Mouse (Mus musculus) B cell, adult 2 months (primary cell): ENCODE measurements at regions not wholly inside any gene's neighbourhood (a gene's known extent, or its start where the extent isn't known, plus 50 kb on each side); places are given as distances from the start of the nearest gene placed in this dataset.

Source experiments
- DNase-seq, 2 experiments: peaks; one replicate each; pipeline ENCODE4 v3.0.0; 2022

DNA sequence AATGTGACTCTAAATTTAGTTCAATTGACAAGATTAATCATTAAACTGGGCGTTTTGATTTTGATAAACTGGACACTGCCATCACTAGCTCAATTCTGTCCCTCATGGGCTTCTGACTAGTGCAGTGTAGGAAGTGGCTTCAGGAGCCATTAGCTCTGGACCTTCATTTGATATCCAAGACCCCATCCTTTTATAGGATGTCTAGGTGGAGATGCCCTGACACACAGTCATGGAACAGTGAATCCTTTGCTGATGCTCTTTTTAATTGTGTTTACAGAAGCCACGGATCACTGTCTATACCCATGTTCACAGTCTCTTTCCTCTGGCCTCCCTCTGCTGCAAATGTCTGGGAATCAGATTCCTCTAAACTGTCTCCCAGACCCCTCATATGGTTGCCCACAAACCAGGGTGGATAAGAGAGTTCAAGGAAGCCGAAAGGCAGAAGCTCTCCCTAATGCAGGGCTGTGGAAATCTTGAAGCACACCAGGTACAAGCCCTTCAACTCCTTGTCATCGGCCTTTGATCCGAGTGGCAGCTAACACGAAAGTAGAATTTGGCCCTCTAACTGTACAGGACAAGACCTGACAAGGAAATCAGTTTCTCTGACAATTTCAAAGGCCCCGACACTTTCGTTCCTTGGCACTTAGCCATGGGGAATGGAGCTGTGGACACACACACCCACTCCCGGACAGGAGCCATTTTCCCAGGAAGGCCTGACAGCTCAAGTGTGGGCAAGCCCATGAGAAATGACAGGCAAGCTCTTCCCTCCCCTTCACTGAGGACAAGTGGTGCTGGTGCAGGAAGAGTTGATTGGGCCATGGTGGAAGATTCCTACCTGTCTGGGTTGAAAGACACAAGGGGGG is 135.2 kb upstream of the Parp11 start:
- no peak for DNase-seq

DNA sequence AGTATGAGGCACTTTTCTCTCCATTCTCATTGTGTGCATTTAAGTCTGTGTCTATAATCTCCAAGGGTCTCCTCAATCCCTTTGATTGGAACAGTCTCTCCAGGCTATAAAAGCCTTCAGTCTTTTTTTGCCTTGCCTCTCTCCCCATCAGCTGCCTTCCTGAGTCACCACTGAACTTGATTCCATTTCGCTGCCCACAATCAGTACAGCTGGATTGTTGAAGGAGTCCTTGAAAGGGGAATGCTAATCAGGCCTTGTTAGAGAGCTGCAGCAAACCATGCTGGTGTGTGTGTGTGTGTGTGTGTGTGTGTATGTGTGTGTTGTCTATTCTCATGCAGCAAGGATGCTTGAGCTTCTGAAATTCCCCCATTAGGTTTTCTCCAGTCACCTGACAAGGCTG is 129.3 kb upstream of the Parp11 start:
- no peak for DNase-seq

- no peak for DNase-seq
These were observed 127.7 kb upstream of the Parp11 start for GRCm38 (mm10) chr6:127318746-127319582.

- DNase-seq = no peak
These were observed 126.0 kb upstream of the Parp11 start for GRCm38 (mm10) chr6:127320600-127320999.

DNA sequence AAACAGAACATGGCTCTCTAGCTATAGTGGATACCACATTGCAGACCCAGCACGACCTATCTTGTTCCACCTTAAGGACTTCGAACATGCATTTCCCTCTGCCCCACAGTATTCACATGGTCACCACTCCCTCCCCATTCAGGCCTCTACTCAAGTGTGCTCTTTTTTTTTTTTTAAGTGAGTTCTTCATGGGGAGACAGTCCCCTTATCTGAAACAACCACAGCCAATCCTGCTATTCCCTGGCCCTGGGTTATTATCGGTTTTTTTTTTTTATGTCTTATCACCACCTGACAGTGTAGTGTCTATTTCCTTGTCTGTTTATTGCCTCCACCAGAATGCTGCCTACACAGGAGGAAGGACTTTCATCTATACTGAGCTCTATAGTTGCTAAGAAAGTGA is 125.6 kb upstream of the Parp11 start:
- no peak for DNase-seq

DNA sequence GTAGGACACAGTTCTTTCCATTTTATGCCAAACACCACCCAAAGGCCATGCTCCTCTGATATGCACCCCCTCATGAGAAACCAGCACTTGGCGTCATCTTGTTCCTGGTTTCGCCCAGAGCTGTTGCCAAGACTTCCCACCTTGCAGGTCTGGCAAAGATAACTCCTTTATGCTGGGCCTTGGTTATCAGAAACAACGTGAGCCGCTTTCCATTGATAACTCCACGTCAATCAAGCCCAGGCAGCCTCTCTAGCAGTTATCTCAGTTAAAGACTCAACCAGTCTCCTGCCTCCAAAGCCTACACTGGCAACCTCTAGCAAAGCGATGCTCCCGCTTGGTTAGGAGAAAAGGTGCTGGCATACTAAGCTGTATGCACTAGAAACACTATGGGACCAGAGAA is 124.2 kb upstream of the Parp11 start:
- DNase-seq = no peak

DNA sequence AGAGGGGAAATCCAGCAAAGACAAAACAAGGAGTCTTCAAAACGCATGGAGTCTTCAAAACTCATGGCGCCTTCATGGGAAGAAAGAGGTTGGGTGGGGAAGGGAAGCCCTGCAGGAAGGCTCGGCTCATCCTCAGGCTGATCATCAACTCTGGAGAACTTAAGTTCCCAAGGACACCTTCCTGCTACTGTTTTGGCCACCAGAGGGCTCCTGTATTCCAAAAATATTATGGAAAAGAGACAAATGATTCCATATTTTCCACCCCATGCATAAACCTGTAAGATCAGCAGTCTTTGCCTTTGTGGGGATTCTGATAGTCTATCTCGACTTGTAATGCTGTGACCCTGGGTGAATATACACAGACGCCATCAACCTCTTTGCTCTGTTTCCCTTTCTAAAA is 121.7 kb upstream of the Parp11 start:
- no peak for DNase-seq

- no peak for DNase-seq
These were observed 120.9 kb upstream of the Parp11 start for GRCm38 (mm10) chr6:127325596-127326332.

DNA sequence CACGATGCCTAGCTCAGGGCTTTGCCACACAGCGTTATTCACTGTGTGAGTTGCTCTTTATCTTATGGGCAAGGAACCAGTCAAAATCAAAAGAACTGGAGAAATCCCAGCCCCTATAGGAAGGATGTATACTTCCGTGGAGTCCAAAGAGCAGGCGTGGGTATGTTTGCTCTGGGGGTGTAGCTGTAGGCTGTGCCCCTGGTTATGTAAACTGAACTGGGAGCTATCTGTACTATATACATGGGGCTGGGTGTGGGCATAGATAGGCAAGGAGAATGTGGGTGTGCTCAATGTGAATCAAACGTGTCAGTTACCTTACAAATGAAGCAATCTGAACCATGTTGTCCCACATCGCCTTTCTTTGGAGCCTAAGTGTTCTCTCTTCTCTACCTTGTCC is 120.3 kb upstream of the Parp11 start:
- no peak for DNase-seq

GRCm38 (mm10) chr6:127329191-127330014 is 117.2 kb upstream of the Parp11 start:
- no peak for DNase-seq

DNA sequence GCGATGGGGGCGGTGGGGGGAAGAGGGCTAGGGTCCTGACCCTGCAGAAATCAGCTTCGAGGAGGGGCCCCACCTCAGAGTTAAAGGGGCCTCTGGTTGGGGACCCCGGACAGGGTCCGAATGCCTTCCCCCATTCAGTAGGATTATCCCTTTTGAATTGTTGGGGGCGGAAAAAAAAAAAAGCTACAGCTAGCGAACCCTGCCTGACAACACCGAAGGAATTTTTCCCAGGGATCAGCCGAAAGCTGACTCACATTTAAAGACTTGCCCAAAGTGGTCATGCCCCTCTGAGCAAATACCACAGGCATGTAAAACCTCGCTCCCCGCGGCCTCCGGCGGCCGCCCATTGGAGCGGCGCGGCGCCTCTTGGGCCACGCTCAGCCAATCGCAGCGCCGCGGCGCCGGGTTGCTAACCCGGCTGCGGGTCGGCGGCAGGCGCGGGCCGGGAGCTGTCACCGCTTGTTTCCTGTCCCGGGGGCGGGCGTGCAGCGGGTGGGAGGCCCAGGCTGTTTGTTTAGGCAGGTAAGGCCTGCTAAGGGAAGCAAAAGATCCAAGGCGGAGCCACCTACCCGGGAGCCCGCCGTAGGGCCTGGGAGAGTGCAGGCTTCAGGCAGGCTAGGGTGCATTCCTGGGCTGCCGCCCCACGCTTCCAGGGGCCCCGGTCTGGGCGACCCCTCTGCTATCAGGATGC is 116.5 kb upstream of the Parp11 start:
- DNase-seq = peak; percentile 75 to 78

- DNase-seq = no peak
These were observed 115.5 kb upstream of the Parp11 start for GRCm38 (mm10) chr6:127331091-127331490.

GRCm38 (mm10) chr6:127334256-127334655 is 112.4 kb upstream of the Parp11 start:
- peak in 1 of 2 experiments; percentile 24 for DNase-seq

DNA sequence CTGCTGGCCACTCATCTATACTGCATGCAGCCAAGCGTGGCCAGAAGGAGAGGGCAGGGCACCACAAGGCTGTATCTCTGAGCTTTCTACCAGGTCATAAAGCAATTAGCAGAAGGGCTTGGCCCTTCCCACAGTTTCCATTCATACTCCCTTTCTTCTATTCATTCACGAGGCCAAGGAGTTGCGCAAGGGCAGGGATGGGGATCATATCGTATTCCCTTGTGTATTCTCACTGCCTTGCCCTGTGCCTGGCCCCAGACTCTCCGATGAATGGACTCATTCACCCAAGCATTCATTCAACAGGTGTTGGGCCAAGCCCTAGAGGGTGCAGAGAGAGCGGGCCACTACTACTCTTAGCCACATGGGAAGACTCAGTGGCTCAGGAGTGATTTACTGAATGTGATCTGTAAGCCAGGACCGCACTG is 111.2 kb upstream of the Parp11 start:
- DNase-seq = no peak

DNA sequence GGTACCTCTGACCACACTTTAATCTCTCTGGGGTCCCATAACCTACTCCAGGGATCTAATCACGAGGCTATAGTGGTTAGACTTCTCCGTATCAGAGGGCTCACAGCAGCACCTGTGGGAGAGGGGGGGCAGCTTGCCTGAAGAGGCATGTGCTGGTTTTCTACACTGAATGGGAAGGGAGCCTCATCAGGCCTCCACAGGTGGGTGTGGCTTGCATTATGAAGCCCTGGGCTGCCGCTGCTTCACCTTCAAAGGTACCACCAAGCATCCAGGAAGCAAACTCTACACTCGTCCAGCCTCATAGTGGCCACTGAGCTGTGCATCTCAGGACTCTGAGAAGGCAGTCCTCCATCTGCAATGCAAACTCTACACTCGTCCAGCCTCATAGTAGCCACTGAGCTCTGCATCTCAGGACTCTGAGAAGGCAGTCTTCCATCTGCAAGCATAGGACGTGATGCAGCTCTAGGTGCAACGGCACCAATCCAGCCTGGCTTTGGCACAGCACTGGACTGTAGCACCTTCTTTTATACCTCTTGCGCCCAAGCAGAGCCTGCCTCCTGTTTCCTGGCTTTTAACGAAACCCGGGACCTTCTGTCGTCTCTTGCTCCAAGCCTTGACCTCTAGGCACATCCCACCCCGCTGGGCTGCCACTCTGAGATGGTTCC is 110.5 kb upstream of the Parp11 start:
- no peak for DNase-seq

DNA sequence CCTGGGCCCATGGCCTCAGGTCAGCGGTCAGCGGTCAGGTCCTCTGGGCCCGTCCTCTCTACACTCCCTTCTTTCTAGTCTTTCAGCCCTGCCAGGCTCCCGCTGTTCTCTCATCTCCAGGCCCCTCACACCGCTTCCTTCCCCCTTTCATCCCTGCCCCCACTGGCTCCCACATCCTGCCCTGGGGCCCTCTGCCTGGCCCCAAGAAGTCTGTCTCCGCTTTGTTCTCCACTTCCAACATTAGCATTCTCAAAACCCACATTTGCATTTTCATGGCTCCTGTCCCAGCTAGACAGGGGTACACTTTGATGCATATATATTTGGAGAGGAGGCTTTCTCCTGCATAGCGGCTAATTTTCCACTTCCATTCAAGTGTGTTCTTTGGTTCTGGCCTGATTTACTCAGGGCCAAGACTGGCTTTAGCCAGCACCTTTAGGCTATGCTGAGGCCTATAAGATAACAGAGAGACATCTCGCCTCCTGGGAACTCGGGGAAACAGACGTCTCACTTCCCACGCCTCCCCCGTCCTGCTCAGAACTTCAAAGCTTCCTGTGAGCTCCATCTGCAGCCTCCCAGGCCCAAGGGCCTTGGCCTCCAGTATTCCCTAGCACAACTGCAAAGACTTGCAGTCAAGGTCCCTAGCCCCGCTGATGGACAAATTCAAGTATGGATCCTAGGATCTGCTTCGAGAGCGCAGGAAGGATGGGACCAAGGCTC is 109.8 kb upstream of the Parp11 start:
- DNase-seq = no peak

DNA sequence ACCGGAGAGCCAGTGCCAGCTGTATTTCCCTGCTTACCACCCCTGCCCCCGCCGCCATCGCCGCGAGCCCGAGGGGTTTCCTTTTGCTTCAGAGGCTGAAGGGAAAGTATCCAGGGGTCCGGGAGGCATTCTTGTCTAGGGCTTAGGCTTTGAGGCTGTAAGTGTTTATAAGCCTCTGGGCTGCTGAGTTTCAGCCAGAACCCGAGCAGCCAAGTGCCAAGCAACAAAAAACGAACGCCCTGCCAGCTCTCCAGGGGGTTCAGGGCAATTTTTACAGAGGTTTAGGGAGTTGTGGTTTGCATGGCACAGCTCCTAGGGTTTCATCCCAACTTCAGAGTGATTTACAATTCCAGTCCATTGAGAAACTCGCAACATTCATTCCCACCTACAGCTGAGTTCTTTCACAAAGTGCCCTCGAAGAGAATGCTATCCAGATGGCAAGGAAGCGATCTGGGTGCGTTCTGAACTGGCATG is 109.2 kb upstream of the Parp11 start:
- DNase-seq = no peak

DNA sequence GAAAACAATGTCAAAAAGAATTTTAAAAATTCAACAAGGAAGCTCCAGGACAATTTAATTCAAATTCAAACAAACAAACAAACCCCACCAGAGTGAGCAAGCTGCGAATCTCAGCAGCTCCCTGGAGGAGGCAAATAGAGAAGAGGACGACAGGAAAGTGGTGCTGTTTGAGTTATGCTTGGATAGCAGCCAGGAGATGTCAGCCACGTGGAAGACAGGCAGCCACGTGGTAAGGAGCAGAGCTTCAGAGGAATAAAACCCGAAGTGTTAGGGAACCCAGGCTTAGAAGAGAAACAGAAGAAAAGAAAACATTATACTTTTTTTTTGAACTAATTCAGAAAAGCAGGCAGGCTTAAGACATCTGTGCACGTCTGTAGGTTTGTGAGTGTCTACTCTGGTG is 108.2 kb upstream of the Parp11 start:
- DNase-seq = no peak

DNA sequence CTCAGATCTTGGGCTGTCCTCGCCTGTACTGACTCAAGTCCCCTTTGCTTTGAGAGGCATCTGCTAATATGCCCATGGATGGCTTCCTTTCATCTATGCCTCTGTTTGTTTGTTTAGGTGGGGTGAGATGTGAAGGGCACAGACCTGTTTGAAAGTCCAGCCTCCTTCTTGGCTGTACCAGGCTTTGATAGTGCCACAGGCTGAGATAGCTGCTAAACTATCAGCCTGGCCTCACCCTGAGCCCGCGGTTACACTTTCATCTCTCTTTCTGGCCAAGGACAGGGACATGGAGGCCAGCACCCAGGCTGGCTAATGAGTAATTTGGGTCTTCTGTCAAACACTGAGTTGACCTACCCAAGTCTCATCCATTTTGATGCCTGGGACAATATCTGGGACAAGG is 105.0 kb upstream of the Parp11 start:
- DNase-seq = no peak

DNA sequence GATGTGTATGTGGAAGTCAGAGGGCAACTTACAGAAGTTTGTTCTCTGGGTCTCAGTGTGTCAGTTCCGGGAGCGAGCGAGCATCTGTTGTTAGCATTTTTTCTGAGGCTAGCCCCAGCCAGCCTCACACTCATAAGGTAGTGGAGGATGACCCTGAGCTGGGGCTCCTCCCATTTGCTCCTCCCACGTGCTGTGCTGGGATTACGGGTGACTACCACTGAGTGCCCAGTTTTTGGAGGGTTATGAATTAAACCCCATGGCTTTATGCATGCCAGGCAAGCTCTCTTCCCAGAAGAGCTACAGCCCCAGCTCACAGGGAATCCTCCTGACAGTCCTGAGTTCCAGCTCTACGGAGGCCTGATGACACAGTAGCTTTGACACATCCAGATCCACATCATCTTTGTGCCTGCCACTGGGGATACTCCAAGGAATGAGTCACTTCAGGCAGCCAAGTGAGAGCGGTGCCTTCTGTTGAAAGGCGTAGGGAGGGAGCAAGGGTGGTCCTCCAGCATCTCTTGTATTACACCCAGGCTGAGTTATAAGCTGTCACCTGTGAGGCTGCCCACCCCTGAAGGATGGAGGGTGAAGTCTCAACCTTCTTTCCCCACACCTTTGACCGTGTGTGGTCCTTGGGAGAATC is 97.8 kb upstream of the Parp11 start:
- DNase-seq = no peak
